Mouse (Mus musculus): Measurements from ENCODE around the gene Rrp1. TPM values are rescaled to one million over a fixed set of nuclear protein-coding genes. Genes with fewer than 3 reads are reported as not detected.

Gene Rrp1
- polyA plus RNA-seq, 1 experiment from 2014 or later: 171 TPM

- no peak overlapping the region for H3K4me3 ChIP-seq (ENCODE audit: low read depth, low read length)
- ATAC-seq (no peak), DNase-seq (ENCODE audit: low spot score) (no peak)
- WGBS: 84% methylated on average over 5 of the region's 5 CpGs
- H3K27ac ChIP-seq (ENCODE audit: low read length): no peak overlapping the region
- no peaks in the 10 kb centered on the region for H3K9me3 ChIP-seq (ENCODE audit: low read length)
- TF ChIP-seq EP300 (IDR thresholded peaks at IDR 0.05): no peak
- TF ChIP-seq CTCF (IDR thresholded peaks at IDR 0.05): no peak
- H3K9ac ChIP-seq (replicated peaks; ENCODE audit: low read depth): no peak overlapping the region
- no peaks in the 10 kb centered on the region for H3K36me3 ChIP-seq (ENCODE audit: insufficient read depth, low read length)
- 0 out of 2 replicates have a peak, but pooled peaks cover 4% of the 10 kb centered on the region for H3K4me1 ChIP-seq (ENCODE audit: insufficient read depth, low read depth, low read length)
- H3K27me3 ChIP-seq (replicated peaks; ENCODE audit: insufficient read depth, low read length): no peaks in the 10 kb centered on the region
- H3K4me2 ChIP-seq (replicated peaks; ENCODE audit: low read depth, low read length): no peak overlapping the region
Measured at GRCm38 (mm10) chr10:78357742-78358141, 55.1 kb downstream of the Rrp1 start.

GRCm38 (mm10) chr10:78355931-78356593 lies 56.8 kb downstream of the Rrp1 start:
- H3K4me1 ChIP-seq (ENCODE audit: insufficient read depth, low read depth, low read length): peaks cover 13% of the 10 kb centered on the region; the same call in 1 of the 2 replicates
- H3K9me3 ChIP-seq (ENCODE audit: low read length): no peaks in the 10 kb centered on the region
- peak; percentile 43 for ATAC-seq
- H3K9ac ChIP-seq (replicated peaks; ENCODE audit: low read depth): no peak overlapping the region
- no peak overlapping the region for H3K4me2 ChIP-seq (replicated peaks; ENCODE audit: low read depth, low read length)
- no peaks in the 10 kb centered on the region for H3K27me3 ChIP-seq (replicated peaks; ENCODE audit: insufficient read depth, low read length)
- H3K36me3 ChIP-seq (ENCODE audit: insufficient read depth, low read length): no peaks in the 10 kb centered on the region
- no peak overlapping the region for H3K27ac ChIP-seq (ENCODE audit: low read length)
- no peak for TF ChIP-seq CTCF (IDR thresholded peaks at IDR 0.05)
- no peak; the same call in 1 of the 2 replicates for TF ChIP-seq EP300 (IDR thresholded peaks at IDR 0.05)
- no peak overlapping the region for H3K4me3 ChIP-seq (ENCODE audit: low read depth, low read length)
- DNase-seq (ENCODE audit: low spot score): peak; percentile 66
- 68% methylated on average over 1 of the region's 1 CpGs for WGBS

- H3K9ac ChIP-seq (replicated peaks; ENCODE audit: low read depth): no peak overlapping the region
- no peak for ATAC-seq
Measured at GRCm38 (mm10) chr10:78353196-78353595, 59.6 kb downstream of the Rrp1 start.

GRCm38 (mm10) chr10:78352666-78353030 lies 60.2 kb downstream of the Rrp1 start:
- peak overlapping the region; percentile 96 for H3K4me2 ChIP-seq (replicated peaks; ENCODE audit: low read depth, low read length)
- no peak for DNase-seq (ENCODE audit: low spot score)
- peaks cover 24% of the 10 kb centered on the region; the same call in 1 of the 2 replicates for H3K4me1 ChIP-seq (ENCODE audit: insufficient read depth, low read depth, low read length)
- no peaks in the 10 kb centered on the region for H3K36me3 ChIP-seq (ENCODE audit: insufficient read depth, low read length)
- peak overlapping the region; percentile 85 for H3K27ac ChIP-seq (ENCODE audit: low read length)
- 31% methylated on average over 8 of the region's 8 CpGs for WGBS
- TF ChIP-seq EP300 (IDR thresholded peaks at IDR 0.05) (no peak), CTCF (IDR thresholded peaks at IDR 0.05) (no peak)
- ATAC-seq: no peak
- H3K9ac ChIP-seq (replicated peaks; ENCODE audit: low read depth): peak overlapping the region; percentile 98
- H3K27me3 ChIP-seq (replicated peaks; ENCODE audit: insufficient read depth, low read length): no peaks in the 10 kb centered on the region
- H3K4me3 ChIP-seq (ENCODE audit: low read depth, low read length): peak overlapping the region; percentile 88
- H3K9me3 ChIP-seq (ENCODE audit: low read length): no peaks in the 10 kb centered on the region

More at GRCm38 (mm10) chr10:78353196-78353595, 59.6 kb downstream of the Rrp1 start:
- Histone ChIP-seq H3K27me3 (replicated peaks; ENCODE audit: insufficient read depth, low read length) (no peaks in the 10 kb centered on the region), H3K4me1 (ENCODE audit: insufficient read depth, low read depth, low read length) (peaks cover 24% of the 10 kb centered on the region; the same call in 1 of the 2 replicates), H3K4me3 (ENCODE audit: low read depth, low read length) (no peak overlapping the region), H3K9me3 (ENCODE audit: low read length) (no peaks in the 10 kb centered on the region), H3K36me3 (ENCODE audit: insufficient read depth, low read length) (no peaks in the 10 kb centered on the region), H3K4me2 (replicated peaks; ENCODE audit: low read depth, low read length) (no peak overlapping the region), H3K27ac (ENCODE audit: low read length) (peak overlapping the region; percentile 85; the same call in 1 of the 2 replicates)
- no peak for TF ChIP-seq EP300 (IDR thresholded peaks at IDR 0.05)
- TF ChIP-seq CTCF (IDR thresholded peaks at IDR 0.05): no peak
- no peak for DNase-seq (ENCODE audit: low spot score)
- WGBS: 77% methylated on average over 4 of the region's 4 CpGs

GRCm38 (mm10) chr10:78351887-78352665 lies 60.8 kb downstream of the Rrp1 start, which contains the start of gene Agpat3:
Gene Agpat3, minus strand, starts transcription at chr10:78352489.
- Histone ChIP-seq H3K4me1 (ENCODE audit: insufficient read depth, low read depth, low read length) (peaks cover 24% of the 10 kb centered on the region; the same call in 1 of the 2 replicates), H3K4me2 (replicated peaks; ENCODE audit: low read depth, low read length) (peak within 1 kb of the TSS; percentile 96), H3K27ac (ENCODE audit: low read length) (peak within 1 kb of the TSS; percentile 85), H3K9ac (replicated peaks; ENCODE audit: low read depth) (peak within 1 kb of the TSS; percentile 98), H3K4me3 (ENCODE audit: low read depth, low read length) (peak within 1 kb of the TSS; percentile 88), H3K27me3 (replicated peaks; ENCODE audit: insufficient read depth, low read length) (no peaks in the 10 kb centered on the region), H3K36me3 (ENCODE audit: insufficient read depth, low read length) (no peaks in the 10 kb centered on the region), H3K9me3 (ENCODE audit: low read length) (no peaks in the 10 kb centered on the region)
- TF ChIP-seq CTCF (IDR thresholded peaks at IDR 0.05) (no peak), EP300 (IDR thresholded peaks at IDR 0.05) (no peak)
- WGBS: 0% methylated on average over 36 of the region's 113 CpGs
- peak; percentile 87 for ATAC-seq
- DNase-seq (ENCODE audit: low spot score): peak; percentile 82

GRCm38 (mm10) chr10:78351564-78351886 lies 61.3 kb downstream of the Rrp1 start:
- DNase-seq (ENCODE audit: low spot score) (no peak), ATAC-seq (no peak)
- TF ChIP-seq EP300 (IDR thresholded peaks at IDR 0.05) (no peak), CTCF (IDR thresholded peaks at IDR 0.05) (no peak)
- WGBS: 2% methylated on average over 13 of the region's 13 CpGs
- peaks cover 24% of the 10 kb centered on the region; the same call in 1 of the 2 replicates for H3K4me1 ChIP-seq (ENCODE audit: insufficient read depth, low read depth, low read length)
- H3K9ac ChIP-seq (replicated peaks; ENCODE audit: low read depth): peak overlapping the region; percentile 98
- H3K4me3 ChIP-seq (ENCODE audit: low read depth, low read length): peak overlapping the region; percentile 88
- H3K4me2 ChIP-seq (replicated peaks; ENCODE audit: low read depth, low read length): peak overlapping the region; percentile 96
- H3K27me3 ChIP-seq (replicated peaks; ENCODE audit: insufficient read depth, low read length): no peaks in the 10 kb centered on the region
- H3K9me3 ChIP-seq (ENCODE audit: low read length): no peaks in the 10 kb centered on the region
- H3K27ac ChIP-seq (ENCODE audit: low read length): peak overlapping the region; percentile 85
- no peaks in the 10 kb centered on the region for H3K36me3 ChIP-seq (ENCODE audit: insufficient read depth, low read length)
